Mouse (Mus musculus): ENCODE results near the gene Exoc3l2.
"Not testable (repeated sequence)": the region's sequence is repeated elsewhere in the genome, so short reads cannot be mapped to it uniquely, and the experiment has no call there.

Exoc3l2 gene

GRCm38 (mm10) chr7:19486549-19486948 is 23.4 kb downstream of the Exoc3l2 start:
- DNase-seq (ENCODE audit: low spot score in 2 of 2) = no peak

- DNase-seq (ENCODE audit: low spot score in 2 of 2) = no peak
These were observed 26.4 kb downstream of the Exoc3l2 start for GRCm38 (mm10) chr7:19489525-19489924.

GRCm38 (mm10) chr7:19491731-19492130 is 28.6 kb downstream of the Exoc3l2 start:
- peak in 1 of 2 experiments; percentile 23 for DNase-seq (ENCODE audit: low spot score in 2 of 2)

- no peak for DNase-seq (ENCODE audit: low spot score in 2 of 2)
These were observed 31.8 kb downstream of the Exoc3l2 start for GRCm38 (mm10) chr7:19494751-19495474.

- no peak for DNase-seq (ENCODE audit: low spot score in 2 of 2)
These were observed 32.5 kb downstream of the Exoc3l2 start for GRCm38 (mm10) chr7:19495521-19496213.

- DNase-seq (ENCODE audit: low spot score in 2 of 2) = no peak
These were observed 33.1 kb downstream of the Exoc3l2 start for GRCm38 (mm10) chr7:19496214-19496555.

GRCm38 (mm10) chr7:19498326-19498725 is 35.2 kb downstream of the Exoc3l2 start:
- DNase-seq (ENCODE audit: low spot score in 2 of 2) = no peak

- no peak for DNase-seq (ENCODE audit: low spot score in 2 of 2)
These were observed 37.6 kb downstream of the Exoc3l2 start for GRCm38 (mm10) chr7:19500420-19501363.

- no peak for DNase-seq (ENCODE audit: low spot score in 2 of 2)
These were observed 38.5 kb downstream of the Exoc3l2 start for GRCm38 (mm10) chr7:19501658-19502057.

- DNase-seq (ENCODE audit: low spot score in 2 of 2) = peak in 1 of 2 experiments; percentile 40
These were observed 40.4 kb downstream of the Exoc3l2 start for GRCm38 (mm10) chr7:19503481-19504068.

- no peak for DNase-seq (ENCODE audit: low spot score in 2 of 2)
These were observed 43.2 kb downstream of the Exoc3l2 start for GRCm38 (mm10) chr7:19506326-19506725.

GRCm38 (mm10) chr7:19506969-19507611 is 44.0 kb downstream of the Exoc3l2 start:
- peak; percentile 59 to 70 for DNase-seq (ENCODE audit: low spot score in 2 of 2)

GRCm38 (mm10) chr7:19507612-19507981 is 44.5 kb downstream of the Exoc3l2 start:
- no peak for DNase-seq (ENCODE audit: low spot score in 2 of 2)

GRCm38 (mm10) chr7:19508150-19508923 is 45.2 kb downstream of the Exoc3l2 start, which contains the start of the genes Bloc1s3 and Trappc6a:
Gene Bloc1s3, minus strand, starts transcription at chr7:19508367.
Gene Trappc6a, plus strand, starts transcription at chr7:19508395.
- peak; percentile 90 to 93 for DNase-seq (ENCODE audit: low spot score in 2 of 2)

GRCm38 (mm10) chr7:19508924-19509568 is 45.9 kb downstream of the Exoc3l2 start:
- no peak for DNase-seq (ENCODE audit: low spot score in 2 of 2)

GRCm38 (mm10) chr7:19509786-19510185 is 46.7 kb downstream of the Exoc3l2 start:
- no peak for DNase-seq (ENCODE audit: low spot score in 2 of 2)

GRCm38 (mm10) chr7:19511934-19512333 is 48.8 kb downstream of the Exoc3l2 start:
- not testable (repeated sequence) for DNase-seq (ENCODE audit: low spot score in 2 of 2)

GRCm38 (mm10) chr7:19512353-19512752 is 49.2 kb downstream of the Exoc3l2 start:
- no peak for DNase-seq (ENCODE audit: low spot score in 2 of 2)

- DNase-seq (ENCODE audit: low spot score in 2 of 2) = peak in 1 of 2 experiments; percentile 17
These were observed 54.7 kb downstream of the Exoc3l2 start, which contains the start of gene Nkpd1 for GRCm38 (mm10) chr7:19517652-19518365. Gene Nkpd1, plus strand, starts transcription at chr7:19517838.

Data from cerebellum, postnatal 4 days (tissue).